Mouse (Mus musculus): ENCODE data around the gene Gm9844.

DNA sequence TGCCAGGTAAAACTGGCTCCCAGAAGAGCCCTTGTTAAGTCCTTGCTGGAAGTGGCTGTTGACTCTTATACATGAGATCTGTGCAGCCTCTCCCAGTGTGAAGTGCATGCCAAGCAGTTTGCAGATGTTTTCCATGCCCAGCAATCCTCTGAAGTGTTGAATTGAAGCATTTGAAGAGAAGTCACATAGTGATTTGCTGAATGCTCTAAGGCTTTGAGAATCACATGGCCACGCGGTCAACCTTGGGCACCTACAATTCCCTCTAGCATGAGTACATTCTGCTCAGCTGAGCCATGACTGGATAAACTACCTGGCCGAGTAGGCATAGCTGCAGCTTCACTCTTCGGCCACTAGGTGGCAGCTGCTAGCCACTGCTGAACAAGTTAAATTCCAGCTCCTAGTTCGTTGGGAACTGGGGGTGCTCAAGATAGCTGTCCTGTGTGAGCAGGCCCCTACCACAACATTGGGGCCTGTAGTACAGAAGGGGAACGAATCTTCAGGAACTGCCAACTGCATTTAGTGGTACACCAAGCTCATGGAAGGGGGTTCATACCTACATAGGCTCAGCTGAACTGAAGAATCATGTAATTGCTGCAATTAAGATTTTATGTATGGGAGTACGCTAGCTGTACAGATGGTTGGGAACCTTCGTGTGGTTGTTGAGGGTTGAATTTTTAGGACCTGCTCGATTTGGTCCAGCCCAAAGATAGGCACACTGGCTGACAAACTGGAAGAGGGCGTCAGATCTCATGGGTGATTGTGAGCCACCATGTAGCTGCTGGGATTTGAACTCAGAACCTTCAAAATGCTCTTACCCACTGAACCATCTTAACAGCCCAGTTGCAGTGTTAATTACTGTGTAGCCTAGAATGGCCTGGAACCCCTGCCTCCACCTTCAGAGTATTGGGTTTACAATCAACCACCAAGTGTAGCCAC lies 28.5 kb downstream of the Gm9844 start:
- TF ChIP-seq CTCF (IDR thresholded peaks at IDR 0.05; ENCODE audit: insufficient read depth, low read length) (peak; percentile 100), POLR2A (IDR thresholded peaks at IDR 0.05; ENCODE audit: borderline replicate concordance, extremely low read depth, low read depth, low read length) (peak; percentile 63; the same call in 1 of the 2 replicates)

Data from lung, adult 2 months (tissue).